Mouse (Mus musculus) neural tube, embryonic 14.5 days (tissue): ENCODE data around the gene Ric1. TPM values are rescaled to one million over a fixed set of nuclear protein-coding genes. Genes with fewer than 3 reads are reported as not detected.

ENCODE experiments used
- ATAC-seq: fragments of 200-750 bp; cut with Nextera tagmentation; 2 replicates; pipeline ENCODE4 v1.8.0; 2017; ENCODE audit warnings: low read depth, mild to moderate bottlenecking, moderate TSS enrichment, moderate library complexity
- H3K27ac ChIP-seq: fragments of 300-500 bp; sonication (generic); 2 replicates; pipeline ENCODE4 v1.5.1; 2014; ENCODE audit warnings: low read depth, mild to moderate bottlenecking, control low read depth, low read length, moderate library complexity, mixed read lengths
- H3K27me3 ChIP-seq: fragments of 300-500 bp; sonication (generic); 2 replicates; pipeline ENCODE4 v1.6.1; 2014; ENCODE audit warnings: low read length; ENCODE audit not compliant: control insufficient read depth, insufficient read depth
- H3K36me3 ChIP-seq: fragments of 300-500 bp; sonication (generic); 2 replicates; pipeline ENCODE4 v1.6.1; 2014; ENCODE audit warnings: low read length, mixed read lengths; ENCODE audit not compliant: control insufficient read depth, insufficient read depth
- H3K4me1 ChIP-seq: fragments of 300-500 bp; sonication (generic); 2 replicates; pipeline ENCODE4 v1.6.1; 2014; ENCODE audit warnings: low read length; ENCODE audit not compliant: control insufficient read depth, insufficient read depth
- H3K4me2 ChIP-seq: fragments of 300-500 bp; sonication (generic); 2 replicates; pipeline ENCODE4 v1.6.1; 2014; ENCODE audit warnings: mild to moderate bottlenecking, low read depth, low read length, control low read depth
- H3K4me3 ChIP-seq: fragments of 300-500 bp; sonication (generic); 2 replicates; pipeline ENCODE4 v1.5.1; 2014; ENCODE audit warnings: low read depth, low read length, control low read depth, mixed read lengths
- H3K9ac ChIP-seq: fragments of 300-500 bp; sonication (generic); replicated peaks from 2 replicates; pipeline ENCODE4 v1.6.1; 2014; ENCODE audit warnings: low read depth, mild to moderate bottlenecking, control low read depth, low read length, mixed read lengths
- H3K9me3 ChIP-seq: fragments of 300-500 bp; sonication (generic); 2 replicates; pipeline ENCODE4 v1.6.1; 2016; ENCODE audit warnings: low read length; ENCODE audit not compliant: control insufficient read depth
- WGBS: fragments of 180-500 bp; shearing (Covaris S2); extraction: QIAGEN DNeasy Blood & Tissue Kit; methylation state at CpG from one replicate; pipeline ENCODE4 v1.1.7; 2014; 5-methylcytosine and 5-hydroxymethylcytosine counted together
- polyA plus RNA-seq: library from polyadenylated mRNA; unstranded; fragments of >200 nt; fragmentation: Nextera tagmentation; extraction: Ambion mirVana; gene quantifications from 2 replicates; pipeline ENCODE4 v1.2.1, GENCODE M21; 2014

The Ric1 gene
- polyA plus RNA-seq, 1 experiment from 2014 or later, result 22.7 TPM

- Histone ChIP-seq H3K9me3 (no peaks in the 10 kb centered on the region), H3K4me3 (no peak overlapping the region), H3K9ac (no peak overlapping the region), H3K27ac (no peak overlapping the region), H3K36me3 (no peaks in the 10 kb centered on the region), H3K4me1 (no peaks in the 10 kb centered on the region), H3K4me2 (no peak overlapping the region), H3K27me3 (no peaks in the 10 kb centered on the region)
- no peak for ATAC-seq
- WGBS, result 84% methylated on average over 7 of the region's 7 CpGs
These were observed 16.5 kb upstream of the Ric1 start for GRCm38 (mm10) chr19:29505617-29506016.

GRCm38 (mm10) chr19:29508208-29508607 is 13.9 kb upstream of the Ric1 start:
- Histone ChIP-seq H3K36me3 (no peaks in the 10 kb centered on the region), H3K4me1 (no peaks in the 10 kb centered on the region), H3K4me3 (no peak overlapping the region), H3K27me3 (no peaks in the 10 kb centered on the region), H3K27ac (no peak overlapping the region), H3K4me2 (no peak overlapping the region), H3K9ac (no peak overlapping the region), H3K9me3 (no peaks in the 10 kb centered on the region)
- no peak for ATAC-seq
- 67% methylated on average over 7 of the region's 7 CpGs for WGBS

- H3K9ac ChIP-seq, result no peak overlapping the region
- 93% methylated on average over 7 of the region's 7 CpGs for WGBS
- no peaks in the 10 kb centered on the region for H3K4me1 ChIP-seq
- no peaks in the 10 kb centered on the region for H3K36me3 ChIP-seq
- H3K4me2 ChIP-seq, result no peak overlapping the region
- ATAC-seq, result no peak
- no peak overlapping the region for H3K27ac ChIP-seq
- no peaks in the 10 kb centered on the region for H3K9me3 ChIP-seq
- H3K27me3 ChIP-seq, result no peaks in the 10 kb centered on the region
- no peak overlapping the region for H3K4me3 ChIP-seq
These were observed 12.2 kb upstream of the Ric1 start for GRCm38 (mm10) chr19:29509857-29510256.

- no peaks in the 10 kb centered on the region for H3K27me3 ChIP-seq
- 80% methylated on average over 2 of the region's 2 CpGs for WGBS
- no peak overlapping the region for H3K9ac ChIP-seq
- no peak overlapping the region for H3K4me3 ChIP-seq
- no peaks in the 10 kb centered on the region for H3K36me3 ChIP-seq
- H3K4me2 ChIP-seq, result no peak overlapping the region
- no peaks in the 10 kb centered on the region for H3K9me3 ChIP-seq
- no peak overlapping the region for H3K27ac ChIP-seq
- no peak for ATAC-seq
- no peaks in the 10 kb centered on the region for H3K4me1 ChIP-seq
These were observed 10.3 kb upstream of the Ric1 start for GRCm38 (mm10) chr19:29511826-29512225.

- 50% methylated on average over 2 of the region's 2 CpGs for WGBS
- ATAC-seq, result no peak
- Histone ChIP-seq H3K4me3 (no peak overlapping the region), H3K9me3 (no peaks in the 10 kb centered on the region), H3K36me3 (no peaks in the 10 kb centered on the region), H3K27ac (no peak overlapping the region), H3K9ac (no peak overlapping the region), H3K4me1 (no peaks in the 10 kb centered on the region), H3K4me2 (no peak overlapping the region), H3K27me3 (no peaks in the 10 kb centered on the region)
These were observed 8.8 kb upstream of the Ric1 start for GRCm38 (mm10) chr19:29513111-29513766.

- WGBS, result 95% methylated on average over 3 of the region's 3 CpGs
- Histone ChIP-seq H3K27me3 (no peaks in the 10 kb centered on the region), H3K36me3 (no peaks in the 10 kb centered on the region), H3K9me3 (no peaks in the 10 kb centered on the region), H3K4me2 (no peak overlapping the region), H3K9ac (no peak overlapping the region), H3K4me1 (no peaks in the 10 kb centered on the region), H3K4me3 (no peak overlapping the region), H3K27ac (no peak overlapping the region)
- no peak for ATAC-seq
These were observed 8.0 kb upstream of the Ric1 start for GRCm38 (mm10) chr19:29514130-29514529.

GRCm38 (mm10) chr19:29515386-29515785 is 6.7 kb upstream of the Ric1 start:
- H3K4me2 ChIP-seq, result no peak overlapping the region
- no peak for ATAC-seq
- no peak overlapping the region for H3K9ac ChIP-seq

GRCm38 (mm10) chr19:29515991-29516390 is 6.1 kb upstream of the Ric1 start:
- WGBS, result 65% methylated on average over 10 of the region's 10 CpGs
- no peak overlapping the region for H3K4me3 ChIP-seq
- no peak overlapping the region for H3K4me2 ChIP-seq
- no peaks in the 10 kb centered on the region for H3K36me3 ChIP-seq
- no peaks in the 10 kb centered on the region for H3K4me1 ChIP-seq
- H3K9ac ChIP-seq, result no peak overlapping the region
- no peak for ATAC-seq
- H3K27me3 ChIP-seq, result no peaks in the 10 kb centered on the region
- no peak overlapping the region for H3K27ac ChIP-seq
- H3K9me3 ChIP-seq, result no peaks in the 10 kb centered on the region

More at GRCm38 (mm10) chr19:29515386-29515785, 6.7 kb upstream of the Ric1 start:
- WGBS, result 93% methylated on average over 3 of the region's 3 CpGs
- no peaks in the 10 kb centered on the region for H3K27me3 ChIP-seq
- no peaks in the 10 kb centered on the region for H3K36me3 ChIP-seq
- H3K27ac ChIP-seq, result no peak overlapping the region
- H3K9me3 ChIP-seq, result no peaks in the 10 kb centered on the region
- no peak overlapping the region for H3K4me3 ChIP-seq
- no peaks in the 10 kb centered on the region for H3K4me1 ChIP-seq

GRCm38 (mm10) chr19:29518409-29518808 is 3.7 kb upstream of the Ric1 start:
- WGBS, result 84% methylated on average over 7 of the region's 7 CpGs
- ATAC-seq, result no peak
- no peaks in the 10 kb centered on the region for H3K9me3 ChIP-seq

More at GRCm38 (mm10) chr19:29518409-29518808, 3.7 kb upstream of the Ric1 start:
- Histone ChIP-seq H3K27ac (no peak overlapping the region), H3K4me2 (no peak overlapping the region), H3K9ac (no peak overlapping the region), H3K4me3 (no peak overlapping the region), H3K36me3 (no peaks in the 10 kb centered on the region), H3K27me3 (no peaks in the 10 kb centered on the region), H3K4me1 (peaks cover 2% of the 10 kb centered on the region)
